Mouse (Mus musculus) CH12.LX (cell line): ENCODE data around the gene Grk3. TPM values are rescaled to one million over a fixed set of nuclear protein-coding genes. Genes with fewer than 3 reads are reported as not detected.

Experiments used
- DNase-seq: peaks from one replicate; pipeline ENCODE4 v3.0.0-alpha.2; 2013; ENCODE audit errors: extremely low read depth
- H3K27ac ChIP-seq: 2 replicates; pipeline ENCODE4 v1.5.1; 2012; ENCODE audit warnings: low read depth, mild to moderate bottlenecking, control low read depth, moderate library complexity; ENCODE audit not compliant: insufficient read depth
- H3K27me3 ChIP-seq: replicated peaks from 2 replicates; pipeline ENCODE3; 2012; ENCODE audit warnings: inconsistent platforms
- H3K36me3 ChIP-seq, 2 experiments: replicated peaks in 1 of 2; 2 replicates each; pipeline versions ENCODE3 to v1.6.1; 2012; ENCODE audit warnings: inconsistent platforms in 1 of 2, low read length in 1 of 2, mild to moderate bottlenecking in 1 of 2, mixed read lengths in 1 of 2, moderate library complexity in 1 of 2; ENCODE audit not compliant: control insufficient read depth in 1 of 2, insufficient read depth in 1 of 2
- H3K4me1 ChIP-seq, 2 experiments: 2 replicates each; pipeline ENCODE4 v1.6.1; 2012; ENCODE audit warnings: inconsistent platforms in 1 of 2, moderate library complexity in 1 of 2; ENCODE audit not compliant: insufficient read depth in 2 of 2, control insufficient read depth in 1 of 2
- H3K4me2 ChIP-seq: 2 replicates; pipeline ENCODE4 v1.6.1; 2012; ENCODE audit warnings: low read depth, mild to moderate bottlenecking, control low read depth; ENCODE audit not compliant: poor library complexity, insufficient read depth, severe bottlenecking
- H3K4me3 ChIP-seq, 3 experiments: fragments of 150-350 bp in 1 of 3; sonication (generic) in 1 of 3; replicated peaks in 1 of 3; 2 replicates each; pipeline versions ENCODE3 to v1.5.1; 2011 to 2012; ENCODE audit warnings: low read depth in 2 of 3, low read length in 2 of 3, mild to moderate bottlenecking in 2 of 3, moderate library complexity in 2 of 3, control low read depth in 1 of 3, improper control_type of control experiment in 1 of 3, inconsistent platforms in 1 of 3, mixed read lengths in 1 of 3; ENCODE audit not compliant: poor library complexity in 1 of 3
- H3K79me2 ChIP-seq: replicated peaks from 2 replicates; pipeline ENCODE4 v1.6.1; 2012; ENCODE audit warnings: mild to moderate bottlenecking, moderate library complexity; ENCODE audit not compliant: control insufficient read depth, poor library complexity, insufficient read depth, severe bottlenecking; ENCODE audit errors: extremely low read depth
- H3K9ac ChIP-seq: 2 replicates; pipeline ENCODE4 v1.6.1; 2012; ENCODE audit warnings: low read depth, mild to moderate bottlenecking, control low read depth, moderate library complexity; ENCODE audit not compliant: insufficient read depth
- H3K9me3 ChIP-seq: replicated peaks from 2 replicates; pipeline ENCODE3; 2012; ENCODE audit warnings: low read length, inconsistent platforms, mixed read lengths
- BHLHE40 ChIP-seq: IDR thresholded peaks from 2 replicates; pipeline ENCODE4 v1.6.1; 2011; ENCODE audit warnings: mild to moderate bottlenecking, low read depth, low read length, improper control_type of control experiment
- CHD1 ChIP-seq: IDR thresholded peaks from 2 replicates; pipeline ENCODE4 v1.6.1; 2012; ENCODE audit warnings: low read depth, low read length, improper control_type of control experiment, inconsistent platforms
- CTCF ChIP-seq, 2 experiments: IDR thresholded peaks in 1 of 2; conservative IDR thresholded peaks in 1 of 2; 2 replicates each; pipeline ENCODE4 v1.5.1; 2011 to 2012; ENCODE audit warnings: low read depth in 2 of 2, low read length in 2 of 2, improper control_type of control experiment in 1 of 2, inconsistent platforms in 1 of 2, mild to moderate bottlenecking in 1 of 2, moderate library complexity in 1 of 2
- ELF1 ChIP-seq: IDR thresholded peaks from 2 replicates; pipeline ENCODE4 v1.6.1; 2014; ENCODE audit warnings: low read depth, mild to moderate bottlenecking, inconsistent platforms, low read length, improper control_type of control experiment
- EP300 ChIP-seq: IDR thresholded peaks from 2 replicates; pipeline ENCODE4 v1.6.1; 2011; ENCODE audit warnings: low read length, improper control_type of control experiment
- HCFC1 ChIP-seq: IDR thresholded peaks from 2 replicates; pipeline ENCODE4 v1.6.1; 2012; ENCODE audit warnings: low read depth, mild to moderate bottlenecking, inconsistent platforms, low read length, improper control_type of control experiment
- IRF4 ChIP-seq: IDR thresholded peaks from 2 replicates; pipeline ENCODE4 v1.6.1; 2014; ENCODE audit warnings: low read depth, mild to moderate bottlenecking, inconsistent platforms, low read length, improper control_type of control experiment
- JUND ChIP-seq: conservative IDR thresholded peaks from 2 replicates; pipeline ENCODE4 v1.6.1; 2011; ENCODE audit warnings: low read depth, low read length, improper control_type of control experiment
- KAT2A ChIP-seq: IDR thresholded peaks from 2 replicates; pipeline ENCODE4 v1.6.1; 2012; ENCODE audit warnings: low read length, improper control_type of control experiment, inconsistent platforms; ENCODE audit not compliant: insufficient replicate concordance
- MAZ ChIP-seq: IDR thresholded peaks from 2 replicates; pipeline ENCODE4 v1.6.1; 2012; ENCODE audit warnings: low read depth, mild to moderate bottlenecking, inconsistent platforms, low read length, improper control_type of control experiment, moderate library complexity
- MEF2A ChIP-seq: IDR thresholded peaks from 2 replicates; pipeline ENCODE4 v1.6.1; 2014; ENCODE audit warnings: low read depth, mild to moderate bottlenecking, inconsistent platforms, low read length, improper control_type of control experiment, borderline replicate concordance
- MXI1 ChIP-seq: IDR thresholded peaks from 2 replicates; pipeline ENCODE4 v1.6.1; 2011; ENCODE audit warnings: mild to moderate bottlenecking, low read depth, low read length, improper control_type of control experiment
- NRF1 ChIP-seq: IDR thresholded peaks from 2 replicates; pipeline ENCODE4 v1.6.1; 2014; ENCODE audit warnings: low read depth, mild to moderate bottlenecking, inconsistent platforms, low read length, improper control_type of control experiment, moderate library complexity
- PAX5 ChIP-seq: IDR thresholded peaks from 2 replicates; pipeline ENCODE4 v1.6.1; 2012; ENCODE audit warnings: low read length, inconsistent platforms, mixed read lengths
- SMC3 ChIP-seq: IDR thresholded peaks from 2 replicates; pipeline ENCODE4 v1.6.1; 2011; ENCODE audit warnings: low read depth, low read length, improper control_type of control experiment
- TBP ChIP-seq: conservative IDR thresholded peaks from 2 replicates; pipeline ENCODE4 v1.6.1; 2011; ENCODE audit warnings: low read depth, low read length, improper control_type of control experiment
- TCF12 ChIP-seq: IDR thresholded peaks from 2 replicates; pipeline ENCODE4 v1.6.1; 2014; ENCODE audit warnings: low read depth, mild to moderate bottlenecking, inconsistent platforms, low read length, improper control_type of control experiment
- UBTF ChIP-seq: IDR thresholded peaks from 2 replicates; pipeline ENCODE4 v1.6.1; 2012; ENCODE audit warnings: low read depth, mild to moderate bottlenecking, inconsistent platforms, low read length, improper control_type of control experiment, moderate library complexity
- ZKSCAN1 ChIP-seq: IDR thresholded peaks from 2 replicates; pipeline ENCODE4 v1.6.1; 2012; ENCODE audit warnings: low read depth, inconsistent platforms, low read length, improper control_type of control experiment, borderline replicate concordance
- ZMIZ1 ChIP-seq: IDR thresholded peaks from 2 replicates; pipeline ENCODE4 v1.6.1; 2012; ENCODE audit warnings: low read depth, mild to moderate bottlenecking, inconsistent platforms, low read length, improper control_type of control experiment
- ZNF384 ChIP-seq: IDR thresholded peaks from 2 replicates; pipeline ENCODE4 v1.6.1; 2012; ENCODE audit warnings: low read depth, low read length, improper control_type of control experiment, inconsistent platforms
- dilution Hi-C: fragments of 300-500 bp; cut with MboI; formaldehyde crosslinking; loops from 2 replicates; pipeline ENCODE4 v1.14.3; 2020; ENCODE audit warnings: low sequenced_read_pairs; ENCODE audit not compliant: extremely low pct_unique_long_range_greater_than_20kb, extremely low pct_ligation_motif_present
- in situ Hi-C: fragments of 300-500 bp; cut with MboI; formaldehyde crosslinking; loops from 3 replicates; pipeline ENCODE4 v1.14.3; 2019; ENCODE audit warnings: low sequenced_read_pairs, low pct_ligation_motif_present, low pct_unique_long_range_greater_than_20kb, mixed read lengths
- polyA plus RNA-seq: library from polyadenylated mRNA; unstranded; fragments of >175 nt; gene quantifications from 2 replicates; pipeline ENCODE4 v1.2.1, GENCODE M21; 2012; ENCODE audit warnings: low read depth; ENCODE audit not compliant: insufficient read length
- total RNA-seq, 2 experiments: library from RNA; depleted of rRNA; stranded (reverse); fragments of 300-350 nt in 1 of 2; fragments of >200 nt in 1 of 2; gene quantifications; 2 replicates each; pipeline ENCODE4 v1.2.3; 2012 to 2014

Grk3 gene
- total and polyA plus RNA-seq, 3 experiments, result not detected

GRCm38 (mm10) chr5:112997516-112998186, 17.9 kb downstream of the Grk3 start:
- H3K9ac ChIP-seq, result no peak overlapping the region
- H3K36me3 ChIP-seq, result no peaks in the 10 kb centered on the region
- peaks cover 85% of the 10 kb centered on the region for H3K9me3 ChIP-seq
- no peaks in the 10 kb centered on the region for H3K4me1 ChIP-seq
- no peaks in the 10 kb centered on the region for H3K27me3 ChIP-seq
- no peak for DNase-seq
- dilution Hi-C loops (no loop called here), in situ Hi-C loops (no loop called here)
- no peak overlapping the region for H3K4me3 ChIP-seq
- no peak overlapping the region for H3K27ac ChIP-seq
- H3K4me2 ChIP-seq, result no peak overlapping the region
- no peaks in the 10 kb centered on the region for H3K79me2 ChIP-seq
- no peak for TF ChIP-seq IRF4
- TF ChIP-seq NRF1, result no peak
- no peak for TF ChIP-seq MAZ
- no peak for TF ChIP-seq BHLHE40
- no peak for TF ChIP-seq PAX5
- no peak for TF ChIP-seq JUND
- TF ChIP-seq KAT2A, result no peak
- TF ChIP-seq SMC3, result no peak
- TF ChIP-seq CHD1, result no peak
- no peak for TF ChIP-seq ZKSCAN1
- TF ChIP-seq ZNF384, result no peak
- TF ChIP-seq EP300, result no peak
- TF ChIP-seq TCF12, result no peak
- TF ChIP-seq ELF1, result no peak
- TF ChIP-seq MEF2A, result no peak
- TF ChIP-seq HCFC1, result no peak
- TF ChIP-seq MXI1, result no peak
- no peak for TF ChIP-seq TBP

GRCm38 (mm10) chr5:112991245-112991644, 24.3 kb downstream of the Grk3 start:
- H3K79me2 ChIP-seq, result no peaks in the 10 kb centered on the region
- no peaks in the 10 kb centered on the region for H3K36me3 ChIP-seq
- no peak overlapping the region for H3K9ac ChIP-seq
- no peak for TF ChIP-seq UBTF
- TF ChIP-seq ELF1, result no peak
- no peak for TF ChIP-seq CTCF (conservative IDR thresholded peaks at IDR 0.05 in 1 of 2, IDR thresholded peaks at IDR 0.05 in 1 of 2; ENCODE audit: low read depth in 2 of 2, low read length in 2 of 2)
- TF ChIP-seq ZMIZ1, result no peak
- TF ChIP-seq JUND, result no peak
- no peak overlapping the region for H3K4me2 ChIP-seq
- DNase-seq, result no peak
- H3K27ac ChIP-seq, result no peak overlapping the region
- H3K27me3 ChIP-seq, result no peaks in the 10 kb centered on the region
- no peak overlapping the region for H3K4me3 ChIP-seq
- dilution Hi-C loops (no loop called here), in situ Hi-C loops (no loop called here)
- H3K9me3 ChIP-seq, result peaks cover 89% of the 10 kb centered on the region
- H3K4me1 ChIP-seq, result no peaks in the 10 kb centered on the region
